Mouse (Mus musculus) ES-E14 (cell line): ENCODE measurements around the gene Ms4a6b. TPM values are rescaled to one million over a fixed set of nuclear protein-coding genes. Genes with fewer than 3 reads are reported as not detected.
"Not testable (repeated sequence)": the region's sequence is repeated elsewhere in the genome, so short reads cannot be mapped to it uniquely, and the experiment has no call there.

Experiments
- DNase-seq: peaks from one replicate; pipeline ENCODE4 v3.0.0-alpha.2; 2013; ENCODE audit warnings: low read depth, low spot score
- H3K27ac ChIP-seq: 2 replicates; pipeline ENCODE4 v1.5.1; 2012; ENCODE audit warnings: low read depth, mild to moderate bottlenecking, low read length, moderate library complexity, mixed read lengths; ENCODE audit not compliant: poor library complexity, insufficient read depth, severe bottlenecking
- H3K36me3 ChIP-seq: 2 replicates; pipeline ENCODE4 v1.6.1; 2012; ENCODE audit warnings: mild to moderate bottlenecking, low read length, moderate library complexity, mixed read lengths; ENCODE audit not compliant: control insufficient read depth, poor library complexity, insufficient read depth, severe bottlenecking
- H3K4me1 ChIP-seq, 2 experiments: fragments of 150-350 bp in 1 of 2; sonication (generic) in 1 of 2; 2 replicates each; pipeline ENCODE4 v1.6.1; 2012; ENCODE audit warnings: low read length in 2 of 2, mild to moderate bottlenecking in 1 of 2, mixed read lengths in 1 of 2; ENCODE audit not compliant: control insufficient read depth in 2 of 2, insufficient read depth in 2 of 2, poor library complexity in 1 of 2
- H3K4me3 ChIP-seq, 2 experiments: fragments of 150-350 bp in 1 of 2; sonication (generic) in 1 of 2; 2 replicates each; pipeline ENCODE4 v1.5.1; 2012; ENCODE audit warnings: low read length in 2 of 2, low read depth in 1 of 2, mild to moderate bottlenecking in 1 of 2, mixed read lengths in 1 of 2; ENCODE audit not compliant: insufficient read depth in 1 of 2, poor library complexity in 1 of 2, severe bottlenecking in 1 of 2
- H3K9ac ChIP-seq: 2 replicates; pipeline ENCODE4 v1.6.1; 2012; ENCODE audit warnings: low read depth, mild to moderate bottlenecking, low read length, mixed read lengths; ENCODE audit not compliant: poor library complexity, insufficient read depth, severe bottlenecking
- H3K9me3 ChIP-seq: fragments of 150-350 bp; sonication (generic); 2 replicates; pipeline ENCODE4 v1.6.1; 2012; ENCODE audit warnings: low read depth, mild to moderate bottlenecking, low read length; ENCODE audit not compliant: control insufficient read depth, insufficient read depth
- CHD2 ChIP-seq: IDR thresholded peaks from 2 replicates; pipeline ENCODE4 v1.6.1; 2014; ENCODE audit warnings: mild to moderate bottlenecking, low read depth, low read length, inconsistent platforms
- HCFC1 ChIP-seq: IDR thresholded peaks from 2 replicates; pipeline ENCODE4 v1.6.1; 2012; ENCODE audit warnings: low read length, inconsistent platforms, borderline replicate concordance; ENCODE audit not compliant: insufficient read depth
- MAFK ChIP-seq: IDR thresholded peaks from 2 replicates; pipeline ENCODE4 v1.6.1; 2014; ENCODE audit warnings: mild to moderate bottlenecking, low read depth, low read length, inconsistent platforms; ENCODE audit not compliant: insufficient read depth
- ZC3H11A ChIP-seq: IDR thresholded peaks from 2 replicates; pipeline ENCODE4 v1.6.1; 2012; ENCODE audit warnings: low read depth, mild to moderate bottlenecking, inconsistent platforms, low read length, borderline replicate concordance
- ZNF384 ChIP-seq: IDR thresholded peaks from 2 replicates; pipeline ENCODE4 v1.6.1; 2012; ENCODE audit warnings: low read depth, low read length, inconsistent platforms
- in situ Hi-C, 2 experiments: fragments of 600-800 bp; cut with MboI; formaldehyde crosslinking; loops; one replicate each; pipeline ENCODE4 v1.15.1; 2025; ENCODE audit warnings: low sequenced_read_pairs in 2 of 2, inconsistent platforms in 1 of 2; ENCODE audit not compliant: unreplicated experiment in 2 of 2
- total RNA-seq: library from RNA; depleted of rRNA; stranded (reverse); fragments of 300-350 nt; gene quantifications from 2 replicates; pipeline ENCODE4 v1.2.3, GENCODE M21; 2012; rRNA removed

The Ms4a6b gene
- total RNA-seq, 1 experiment, result not detected

- H3K36me3 ChIP-seq, H3K27ac ChIP-seq, H3K9ac ChIP-seq, H3K4me1 ChIP-seq, DNase-seq, in situ Hi-C loops, H3K4me3 ChIP-seq, H3K9me3 ChIP-seq: not testable (repeated sequence)
Observed at GRCm38 (mm10) chr19:11544383-11544782, 28.1 kb downstream of the Ms4a6b start.

DNA sequence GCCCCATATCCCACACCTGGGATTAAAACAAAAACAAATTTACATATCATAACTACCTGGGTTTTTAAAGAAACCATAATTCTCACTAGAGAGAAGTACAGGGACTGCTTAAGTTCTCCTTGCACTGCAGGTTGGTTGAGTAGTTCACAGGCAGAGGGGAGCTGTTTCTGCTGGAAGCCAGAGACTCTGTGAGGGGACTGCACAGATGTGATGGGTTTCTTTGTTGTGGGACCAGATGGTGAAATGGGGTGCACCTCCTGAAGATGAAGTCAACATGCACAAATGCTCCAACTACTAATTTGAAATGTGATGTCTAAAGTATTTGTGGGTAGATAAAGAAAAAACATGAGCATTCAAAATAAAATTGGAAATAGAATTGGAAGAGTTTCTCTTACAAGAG, 31.6 kb downstream of the Ms4a6b start:
- in situ Hi-C loops, result no loop called here
- H3K27ac ChIP-seq, result no peak overlapping the region
- no peaks in the 10 kb centered on the region for H3K4me1 ChIP-seq

GRCm38 (mm10) chr19:11554726-11555125, 38.4 kb downstream of the Ms4a6b start:
- no peak overlapping the region for H3K4me3 ChIP-seq
- in situ Hi-C loops, result no loop called here
- no peak for TF ChIP-seq ZNF384
- TF ChIP-seq HCFC1, result no peak

More for the DNA sequence above, 31.6 kb downstream of the Ms4a6b start:
- no peak for DNase-seq
- H3K9me3 ChIP-seq, result no peaks in the 10 kb centered on the region
- H3K36me3 ChIP-seq, result no peaks in the 10 kb centered on the region
- H3K9ac ChIP-seq, result no peak overlapping the region
- H3K4me3 ChIP-seq, result no peak overlapping the region
- TF ChIP-seq HCFC1 (no peak), MAFK (no peak), CHD2 (no peak), ZC3H11A (no peak), ZNF384 (no peak)

DNA sequence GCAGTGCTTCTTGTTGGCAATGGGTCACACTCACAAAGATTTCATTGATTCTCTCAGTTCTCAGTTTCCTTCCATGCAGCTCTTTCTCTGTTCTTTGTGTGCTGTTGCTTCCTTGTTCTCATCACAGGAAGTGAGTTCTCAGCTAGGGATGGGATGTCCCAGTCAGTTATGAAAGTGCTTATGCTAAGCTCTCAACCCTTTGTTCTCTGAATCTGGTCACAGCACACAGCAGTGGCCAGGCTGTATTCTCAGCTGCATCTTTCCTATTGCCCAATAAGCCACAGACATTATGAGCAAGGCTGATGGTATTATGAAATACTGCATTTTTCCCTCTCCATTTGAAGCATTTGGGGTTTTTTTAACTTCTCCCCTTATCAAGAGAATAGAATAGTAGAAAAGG, 43.2 kb downstream of the Ms4a6b start:
- H3K27ac ChIP-seq, H3K4me3 ChIP-seq, H3K36me3 ChIP-seq, H3K9ac ChIP-seq, in situ Hi-C loops, DNase-seq, H3K4me1 ChIP-seq, H3K9me3 ChIP-seq: not testable (repeated sequence)

More at GRCm38 (mm10) chr19:11554726-11555125, 38.4 kb downstream of the Ms4a6b start:
- no peak for DNase-seq
- no peaks in the 10 kb centered on the region for H3K9me3 ChIP-seq
- H3K4me1 ChIP-seq, result no peaks in the 10 kb centered on the region
- H3K27ac ChIP-seq, result no peak overlapping the region
- no peak overlapping the region for H3K9ac ChIP-seq
- H3K36me3 ChIP-seq, result no peaks in the 10 kb centered on the region

DNA sequence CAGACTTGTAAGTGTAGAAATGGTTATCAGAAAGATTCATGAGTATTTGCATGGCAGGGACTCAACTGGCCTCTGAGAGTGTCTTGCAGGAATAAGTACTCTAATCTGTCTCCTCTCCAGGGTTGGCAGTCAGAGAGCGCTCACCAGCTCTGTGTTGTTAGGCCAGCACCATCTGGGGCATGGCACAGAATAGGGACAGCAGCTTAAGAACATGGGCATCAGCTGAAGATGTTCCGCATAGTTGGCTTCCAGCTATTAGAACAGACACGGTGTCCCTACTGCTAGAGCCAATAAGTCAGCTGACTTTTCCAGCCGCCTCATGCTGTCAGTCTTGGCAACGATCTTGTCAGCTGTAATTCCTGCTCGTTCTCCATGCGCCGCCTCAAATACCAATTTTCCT, 58.7 kb downstream of the Ms4a6b start:
- in situ Hi-C loops, result no loop called here

More for the DNA sequence above, 58.7 kb downstream of the Ms4a6b start:
- no peaks in the 10 kb centered on the region for H3K4me1 ChIP-seq
- H3K9ac ChIP-seq, result no peak overlapping the region
- DNase-seq, result no peak
- H3K36me3 ChIP-seq, result no peaks in the 10 kb centered on the region
- no peak for TF ChIP-seq ZNF384
- TF ChIP-seq CHD2, result no peak
- no peak for TF ChIP-seq HCFC1
- TF ChIP-seq MAFK, result no peak
- TF ChIP-seq ZC3H11A, result no peak
- H3K9me3 ChIP-seq, result no peaks in the 10 kb centered on the region
- no peak overlapping the region for H3K27ac ChIP-seq
- H3K4me3 ChIP-seq, result no peak overlapping the region

Other genes starting within 250 kb of the Ms4a6b start
- 0.53 TPM in 1 of 2 replicates, not detected in the other for gene Ms4a5, start 232.6 kb upstream of the Ms4a6b start, total RNA-seq
- 0.69 and 0.71 TPM in 2 replicates for gene Ms4a14, start 202.1 kb upstream of the Ms4a6b start, total RNA-seq
- 0.36 and 0.42 TPM in 2 replicates for gene Ms4a7, start 180.4 kb upstream of the Ms4a6b start, total RNA-seq
- gene Ms4a4a, start 141.0 kb upstream of the Ms4a6b start, total RNA-seq, result not detected in 2 replicates
- gene Ms4a4c, start 111.7 kb upstream of the Ms4a6b start, total RNA-seq, result not detected in 2 replicates
- not detected in 2 replicates for gene Ms4a4b, start 73.0 kb upstream of the Ms4a6b start, total RNA-seq
- not detected in 2 replicates for gene Ms4a6c, start 47.1 kb upstream of the Ms4a6b start, total RNA-seq
- not detected in 2 replicates for gene Gm8369, start 30.6 kb upstream of the Ms4a6b start, total RNA-seq
- 0.58 and 1.8 TPM in 2 replicates for gene Ms4a4d, start 20.3 kb downstream of the Ms4a6b start, total RNA-seq
- 2.3 and 4.0 TPM in 2 replicates for gene Ms4a6d, start 88.3 kb downstream of the Ms4a6b start, total RNA-seq
- not detected in 2 replicates for gene Ms4a2, start 107.2 kb downstream of the Ms4a6b start, total RNA-seq
- not detected in 2 replicates for gene Ms4a3, start 124.3 kb downstream of the Ms4a6b start, total RNA-seq
- not detected in 2 replicates for gene Oosp2, start 144.0 kb downstream of the Ms4a6b start, total RNA-seq
- gene Oosp1, start 174.6 kb downstream of the Ms4a6b start, total RNA-seq, result not detected in 2 replicates
- not detected in 2 replicates for gene Oosp3, start 180.5 kb downstream of the Ms4a6b start, total RNA-seq
- gene Gif, start 231.0 kb downstream of the Ms4a6b start, total RNA-seq, result not detected in 2 replicates